Mouse (Mus musculus): ENCODE results near the gene Pga5. TPM values are rescaled to one million over a fixed set of nuclear protein-coding genes. Genes with fewer than 3 reads are reported as not detected.

The Pga5 gene
- total RNA-seq, 1 experiment, result 4.9 TPM

- H3K9me3 ChIP-seq (ENCODE audit: control insufficient read depth, insufficient read depth, low read depth, low read length), result no peaks in the 10 kb centered on the region
- peaks cover 26% of the 10 kb centered on the region; the same call in 1 of the 2 replicates for H3K36me3 ChIP-seq (ENCODE audit: control insufficient read depth, insufficient read depth, low read length, poor library complexity, severe bottlenecking)
- H3K4me3 ChIP-seq (ENCODE audit: insufficient read depth in 1 of 2, low read depth in 1 of 2, low read length in 2 of 2, poor library complexity in 1 of 2, severe bottlenecking in 1 of 2), result no peak overlapping the region
- in situ Hi-C loops (cut with MboI; ENCODE audit: low sequenced_read_pairs in 2 of 2, unreplicated experiment in 2 of 2), result loop anchor here in 1 of 2 experiments (25.0 kb wide), 1 partner anchor 253 kb away; the partner anchor contains the start of gene Ms4a10
- DNase-seq (ENCODE audit: low read depth, low spot score), result peak; percentile 70
- H3K9ac ChIP-seq (ENCODE audit: insufficient read depth, low read depth, low read length, poor library complexity, severe bottlenecking), result no peak overlapping the region
- TF ChIP-seq ZC3H11A (IDR thresholded peaks at IDR 0.05; ENCODE audit: borderline replicate concordance, low read depth, low read length), result peak; percentile 27; the same call in 1 of the 2 replicates
- no peak for TF ChIP-seq CHD2 (IDR thresholded peaks at IDR 0.05; ENCODE audit: low read depth, low read length)
- no peak overlapping the region for H3K27ac ChIP-seq (ENCODE audit: insufficient read depth, low read depth, low read length, poor library complexity, severe bottlenecking)
- H3K4me1 ChIP-seq (ENCODE audit: control insufficient read depth in 2 of 2, insufficient read depth in 2 of 2, low read length in 2 of 2, poor library complexity in 1 of 2), result peaks cover 0 to 4% of the 10 kb centered on the region in 2 experiments; a peak in 1 of 4 replicates
Measured at GRCm38 (mm10) chr19:10709360-10710087, 31.7 kb upstream of the Pga5 start.

GRCm38 (mm10) chr19:10708900-10709299 is 31.0 kb upstream of the Pga5 start:
- TF ChIP-seq MAFK (IDR thresholded peaks at IDR 0.05; ENCODE audit: insufficient read depth, low read depth, low read length) (no peak), ZNF384 (IDR thresholded peaks at IDR 0.05; ENCODE audit: low read depth, low read length) (no peak), CHD2 (IDR thresholded peaks at IDR 0.05; ENCODE audit: low read depth, low read length) (no peak), HCFC1 (IDR thresholded peaks at IDR 0.05; ENCODE audit: borderline replicate concordance, insufficient read depth, low read length) (no peak)
- H3K36me3 ChIP-seq (ENCODE audit: control insufficient read depth, insufficient read depth, low read length, poor library complexity, severe bottlenecking), result peaks cover 26% of the 10 kb centered on the region; the same call in 1 of the 2 replicates
- H3K4me3 ChIP-seq (ENCODE audit: insufficient read depth in 1 of 2, low read depth in 1 of 2, low read length in 2 of 2, poor library complexity in 1 of 2, severe bottlenecking in 1 of 2), result no peak overlapping the region
- peaks cover 0 to 4% of the 10 kb centered on the region in 2 experiments; a peak in 1 of 4 replicates for H3K4me1 ChIP-seq (ENCODE audit: control insufficient read depth in 2 of 2, insufficient read depth in 2 of 2, low read length in 2 of 2, poor library complexity in 1 of 2)
- no peak overlapping the region for H3K27ac ChIP-seq (ENCODE audit: insufficient read depth, low read depth, low read length, poor library complexity, severe bottlenecking)
- no peak overlapping the region for H3K9ac ChIP-seq (ENCODE audit: insufficient read depth, low read depth, low read length, poor library complexity, severe bottlenecking)
- DNase-seq (ENCODE audit: low read depth, low spot score), result no peak
- H3K9me3 ChIP-seq (ENCODE audit: control insufficient read depth, insufficient read depth, low read depth, low read length), result no peaks in the 10 kb centered on the region
- in situ Hi-C loops (cut with MboI; ENCODE audit: low sequenced_read_pairs in 2 of 2, unreplicated experiment in 2 of 2), result loop anchor here in 1 of 2 experiments (25.0 kb wide), 1 partner anchor 253 kb away; the partner anchor contains the start of gene Ms4a10

- Histone ChIP-seq H3K36me3 (ENCODE audit: control insufficient read depth, insufficient read depth, low read length, poor library complexity, severe bottlenecking) (peaks cover 18% of the 10 kb centered on the region; the same call in 1 of the 2 replicates), H3K9me3 (ENCODE audit: control insufficient read depth, insufficient read depth, low read depth, low read length) (no peaks in the 10 kb centered on the region), H3K4me1 (ENCODE audit: control insufficient read depth in 2 of 2, insufficient read depth in 2 of 2, low read length in 2 of 2, poor library complexity in 1 of 2) (peaks cover 0 to 4% of the 10 kb centered on the region in 2 experiments; a peak in 1 of 4 replicates), H3K27ac (ENCODE audit: insufficient read depth, low read depth, low read length, poor library complexity, severe bottlenecking) (no peak overlapping the region), H3K9ac (ENCODE audit: insufficient read depth, low read depth, low read length, poor library complexity, severe bottlenecking) (no peak overlapping the region), H3K4me3 (ENCODE audit: insufficient read depth in 1 of 2, low read depth in 1 of 2, low read length in 2 of 2, poor library complexity in 1 of 2, severe bottlenecking in 1 of 2) (no peak overlapping the region)
- no peak for DNase-seq (ENCODE audit: low read depth, low spot score)
- in situ Hi-C loops (cut with MboI; ENCODE audit: low sequenced_read_pairs in 2 of 2, unreplicated experiment in 2 of 2), result loop anchor here in 1 of 2 experiments (25.0 kb wide), 1 partner anchor 254 kb away; the partner anchor contains the start of gene Ms4a10
- TF ChIP-seq HCFC1 (IDR thresholded peaks at IDR 0.05; ENCODE audit: borderline replicate concordance, insufficient read depth, low read length) (no peak), ZC3H11A (IDR thresholded peaks at IDR 0.05; ENCODE audit: borderline replicate concordance, low read depth, low read length) (no peak), CHD2 (IDR thresholded peaks at IDR 0.05; ENCODE audit: low read depth, low read length) (no peak), MAFK (IDR thresholded peaks at IDR 0.05; ENCODE audit: insufficient read depth, low read depth, low read length) (no peak), ZNF384 (IDR thresholded peaks at IDR 0.05; ENCODE audit: low read depth, low read length) (no peak)
Measured at GRCm38 (mm10) chr19:10707881-10708280, 30.0 kb upstream of the Pga5 start.

GRCm38 (mm10) chr19:10707087-10707875 is 29.4 kb upstream of the Pga5 start:
- Histone ChIP-seq H3K9me3 (ENCODE audit: control insufficient read depth, insufficient read depth, low read depth, low read length) (no peaks in the 10 kb centered on the region), H3K4me3 (ENCODE audit: insufficient read depth in 1 of 2, low read depth in 1 of 2, low read length in 2 of 2, poor library complexity in 1 of 2, severe bottlenecking in 1 of 2) (no peak overlapping the region), H3K36me3 (ENCODE audit: control insufficient read depth, insufficient read depth, low read length, poor library complexity, severe bottlenecking) (peaks cover 12% of the 10 kb centered on the region; the same call in 1 of the 2 replicates), H3K9ac (ENCODE audit: insufficient read depth, low read depth, low read length, poor library complexity, severe bottlenecking) (no peak overlapping the region), H3K4me1 (ENCODE audit: control insufficient read depth in 2 of 2, insufficient read depth in 2 of 2, low read length in 2 of 2, poor library complexity in 1 of 2) (peaks cover 0 to 4% of the 10 kb centered on the region in 2 experiments; a peak in 1 of 4 replicates), H3K27ac (ENCODE audit: insufficient read depth, low read depth, low read length, poor library complexity, severe bottlenecking) (no peak overlapping the region)
- DNase-seq (ENCODE audit: low read depth, low spot score), result no peak
- in situ Hi-C loops (cut with MboI; ENCODE audit: low sequenced_read_pairs in 2 of 2, unreplicated experiment in 2 of 2), result loop anchor here in 1 of 2 experiments (25.0 kb wide), 1 partner anchor 255 kb away; the partner anchor contains the start of gene Ms4a10
- TF ChIP-seq MAFK (IDR thresholded peaks at IDR 0.05; ENCODE audit: insufficient read depth, low read depth, low read length), result no peak
- no peak for TF ChIP-seq HCFC1 (IDR thresholded peaks at IDR 0.05; ENCODE audit: borderline replicate concordance, insufficient read depth, low read length)
- TF ChIP-seq ZNF384 (IDR thresholded peaks at IDR 0.05; ENCODE audit: low read depth, low read length), result no peak
- TF ChIP-seq ZC3H11A (IDR thresholded peaks at IDR 0.05; ENCODE audit: borderline replicate concordance, low read depth, low read length), result no peak
- TF ChIP-seq CHD2 (IDR thresholded peaks at IDR 0.05; ENCODE audit: low read depth, low read length), result no peak
